Mouse (Mus musculus) layer of hippocampus, adult 18-20 months (tissue): ENCODE data around the gene Slc35b2. TPM values are rescaled to one million over a fixed set of nuclear protein-coding genes. Genes with fewer than 3 reads are reported as not detected.
A peak's percentile ranks its signal among the peaks of the same experiment; 100 is the strongest.

Experiments
- DNase-seq, 2 experiments: peaks; one replicate each; pipeline ENCODE4 v3.0.0; 2022; ENCODE audit warnings: low spot score in 2 of 2
- long read RNA-seq: library from polyadenylated mRNA; stranded (forward); transcript quantifications from one replicate; pipeline ENCODE4 v2.0.0, GENCODE M21; 2021
- total RNA-seq, 2 experiments: library from RNA; stranded (reverse); gene quantifications; 2 replicates each; pipeline ENCODE4 v1.2.3; 2021

Slc35b2 gene
- total RNA-seq: 10 to 100 TPM; 26.2 to 29.9 TPM
- long read RNA-seq, transcript Slc35b2-205 (4 exons, 1,906 nt): major isoform, 37 of 44 reads
- long read RNA-seq, partial matches to known transcripts: 4 of 44 reads
- long read RNA-seq, other reads (novel, unspliced or antisense): 0 of 44 reads

- DNase-seq: peak; percentile 92 to 94
Measured at GRCm38 (mm10) chr17:45563655-45564530, at the start of gene Slc35b2. Gene Slc35b2 (plus strand): TSS chr17:45563874.

- DNase-seq: no peak
Measured at GRCm38 (mm10) chr17:45515204-45515726, 48.4 kb upstream of the Slc35b2 start.

GRCm38 (mm10) chr17:45515806-45516205, 47.9 kb upstream of the Slc35b2 start:
- DNase-seq: no peak

GRCm38 (mm10) chr17:45516488-45516887, 47.2 kb upstream of the Slc35b2 start:
- peak; percentile 63 to 90 for DNase-seq

- DNase-seq: no peak
Measured at GRCm38 (mm10) chr17:45517135-45517534, 46.5 kb upstream of the Slc35b2 start.

- DNase-seq: no peak
Measured at GRCm38 (mm10) chr17:45517549-45518215, 46.0 kb upstream of the Slc35b2 start.

- DNase-seq: no peak
Measured at GRCm38 (mm10) chr17:45518766-45519475, 44.8 kb upstream of the Slc35b2 start.

GRCm38 (mm10) chr17:45520136-45520535, 43.5 kb upstream of the Slc35b2 start:
- no peak for DNase-seq

- DNase-seq: no peak
Measured at GRCm38 (mm10) chr17:45523263-45523662, 40.4 kb upstream of the Slc35b2 start, which contains the start of gene Tcte1. Gene Tcte1 (plus strand): TSS chr17:45523434.

GRCm38 (mm10) chr17:45524961-45525360, 38.7 kb upstream of the Slc35b2 start:
- DNase-seq: no peak

GRCm38 (mm10) chr17:45526571-45526970, 37.1 kb upstream of the Slc35b2 start:
- no peak for DNase-seq

GRCm38 (mm10) chr17:45530346-45530782, 33.3 kb upstream of the Slc35b2 start:
- DNase-seq: no peak

GRCm38 (mm10) chr17:45532896-45533295, 30.8 kb upstream of the Slc35b2 start:
- DNase-seq: no peak

GRCm38 (mm10) chr17:45536264-45536663, 27.4 kb upstream of the Slc35b2 start:
- DNase-seq: no peak

GRCm38 (mm10) chr17:45538394-45538793, 25.3 kb upstream of the Slc35b2 start:
- DNase-seq: no peak

- no peak for DNase-seq
Measured at GRCm38 (mm10) chr17:45539664-45540063, 24.0 kb upstream of the Slc35b2 start.

GRCm38 (mm10) chr17:45542129-45542528, 21.5 kb upstream of the Slc35b2 start:
- no peak for DNase-seq

- no peak for DNase-seq
Measured at GRCm38 (mm10) chr17:45542705-45543104, 21.0 kb upstream of the Slc35b2 start.

- no peak for DNase-seq
Measured at GRCm38 (mm10) chr17:45543115-45543514, 20.6 kb upstream of the Slc35b2 start.

- DNase-seq: no peak
Measured at GRCm38 (mm10) chr17:45544001-45544872, 19.4 kb upstream of the Slc35b2 start.
